In genomic region chr7:63313096-63313495, GRCm38 (mm10) we compare ENCODE assay signal across 15 mouse cellular contexts.
"Had no signal": no experiment of that assay in that cellular context is flagged by ENCODE, and none has a peak within 500 bp of the region (broad histone marks: within the 10 kb centered on the region; RNA-seq: fewer than 3 reads in every experiment).

No protein-coding gene starts in this region.

- H3K4me2 ChIP-seq: limb, embryonic 15.5 days; liver, embryonic 13.5 days; neural tube, embryonic 12.5 days had no signal

- H3K4me3 ChIP-seq: limb, embryonic 15.5 days; liver, embryonic 13.5 days; midbrain, embryonic 10.5 days; myocyte; neural tube, embryonic 12.5 days had no signal

- H3K27ac ChIP-seq: kidney, postnatal 0 days; limb, embryonic 15.5 days; liver, embryonic 13.5 days; midbrain, embryonic 10.5 days; neural tube, embryonic 12.5 days had no signal

- H3K9me3 ChIP-seq: limb, embryonic 15.5 days; liver, embryonic 13.5 days; midbrain, embryonic 10.5 days; neural tube, embryonic 12.5 days had no signal

- H3K4me1 ChIP-seq: limb, embryonic 15.5 days; liver, embryonic 13.5 days; midbrain, embryonic 10.5 days; neural tube, embryonic 12.5 days had no signal

- H3K9ac ChIP-seq: limb, embryonic 15.5 days; liver, embryonic 13.5 days; liver, postnatal 0 days; neural tube, embryonic 12.5 days had no signal

- ATAC-seq: liver, postnatal 0 days had no signal

- H3K27me3 ChIP-seq: limb, embryonic 15.5 days; liver, embryonic 13.5 days; neural tube, embryonic 12.5 days had no signal

- DNase-seq: kidney, adult 9 months; kidney, postnatal 36 days; layer of hippocampus, adult 9-11 months; layer of hippocampus, postnatal 36 days; liver, embryonic 13.5 days; liver, postnatal 0 days; lung, postnatal 4 days; midbrain, embryonic 14.5 days; right cerebral cortex, postnatal 14 days; thymus, postnatal 36 days had no signal

- H3K36me3 ChIP-seq: limb, embryonic 15.5 days; liver, embryonic 13.5 days; midbrain, embryonic 10.5 days; neural tube, embryonic 12.5 days had no signal
